Mouse (Mus musculus): ENCODE results near the gene Hoxb3. TPM values are rescaled to one million over a fixed set of nuclear protein-coding genes. Genes with fewer than 3 reads are reported as not detected.

The Hoxb3 gene
- polyA plus RNA-seq, 1 experiment = not detected

- DNase-seq (ENCODE audit: extremely low spot score in 1 of 2, low spot score in 1 of 2) = no peak
Measured at GRCm38 (mm10) chr11:96317608-96318367, 5.3 kb upstream of the Hoxb3 start, which contains the start of gene Hoxb4. Gene Hoxb4, plus strand, starts transcription at chr11:96318267.

- DNase-seq (ENCODE audit: extremely low spot score in 1 of 2, low spot score in 1 of 2) = no peak
Measured at GRCm38 (mm10) chr11:96318368-96319070, 4.6 kb upstream of the Hoxb3 start.

- no peak for DNase-seq (ENCODE audit: extremely low spot score in 1 of 2, low spot score in 1 of 2)
Measured at GRCm38 (mm10) chr11:96319071-96319902, 3.8 kb upstream of the Hoxb3 start.

- no peak for DNase-seq (ENCODE audit: extremely low spot score in 1 of 2, low spot score in 1 of 2)
Measured at GRCm38 (mm10) chr11:96319910-96320309, 3.2 kb upstream of the Hoxb3 start.

GRCm38 (mm10) chr11:96320688-96321087, 2.4 kb upstream of the Hoxb3 start:
- no peak for DNase-seq (ENCODE audit: extremely low spot score in 1 of 2, low spot score in 1 of 2)

- DNase-seq (ENCODE audit: extremely low spot score in 1 of 2, low spot score in 1 of 2) = no peak
Measured at GRCm38 (mm10) chr11:96321846-96322245, 1.3 kb upstream of the Hoxb3 start.

GRCm38 (mm10) chr11:96322738-96323137, 388 bp upstream of the Hoxb3 start:
- DNase-seq (ENCODE audit: extremely low spot score in 1 of 2, low spot score in 1 of 2) = no peak

- no peak for DNase-seq (ENCODE audit: extremely low spot score in 1 of 2, low spot score in 1 of 2)
Measured at GRCm38 (mm10) chr11:96324125-96324524, 999 bp downstream of the Hoxb3 start.

GRCm38 (mm10) chr11:96324965-96325364, 1.8 kb downstream of the Hoxb3 start:
- no peak for DNase-seq (ENCODE audit: extremely low spot score in 1 of 2, low spot score in 1 of 2)

- no peak for DNase-seq (ENCODE audit: extremely low spot score in 1 of 2, low spot score in 1 of 2)
Measured at GRCm38 (mm10) chr11:96325747-96326212, 2.7 kb downstream of the Hoxb3 start.

GRCm38 (mm10) chr11:96326705-96327104, 3.6 kb downstream of the Hoxb3 start:
- DNase-seq (ENCODE audit: extremely low spot score in 1 of 2, low spot score in 1 of 2) = no peak

GRCm38 (mm10) chr11:96327122-96327521, 4.0 kb downstream of the Hoxb3 start:
- DNase-seq (ENCODE audit: extremely low spot score in 1 of 2, low spot score in 1 of 2) = no peak

GRCm38 (mm10) chr11:96327750-96328149, 4.6 kb downstream of the Hoxb3 start:
- DNase-seq (ENCODE audit: extremely low spot score in 1 of 2, low spot score in 1 of 2) = no peak

GRCm38 (mm10) chr11:96328605-96329004, 5.5 kb downstream of the Hoxb3 start:
- DNase-seq (ENCODE audit: extremely low spot score in 1 of 2, low spot score in 1 of 2) = no peak

- DNase-seq (ENCODE audit: extremely low spot score in 1 of 2, low spot score in 1 of 2) = no peak
Measured at GRCm38 (mm10) chr11:96332105-96332504, 9.0 kb downstream of the Hoxb3 start.

GRCm38 (mm10) chr11:96332618-96333032, 9.5 kb downstream of the Hoxb3 start:
- DNase-seq (ENCODE audit: extremely low spot score in 1 of 2, low spot score in 1 of 2) = no peak

- no peak for DNase-seq (ENCODE audit: extremely low spot score in 1 of 2, low spot score in 1 of 2)
Measured at GRCm38 (mm10) chr11:96333241-96334001, 10.3 kb downstream of the Hoxb3 start.

GRCm38 (mm10) chr11:96334002-96334364, 10.9 kb downstream of the Hoxb3 start:
- DNase-seq (ENCODE audit: extremely low spot score in 1 of 2, low spot score in 1 of 2) = no peak

GRCm38 (mm10) chr11:96334998-96335397, 11.9 kb downstream of the Hoxb3 start:
- DNase-seq (ENCODE audit: extremely low spot score in 1 of 2, low spot score in 1 of 2) = no peak

- DNase-seq (ENCODE audit: extremely low spot score in 1 of 2, low spot score in 1 of 2) = no peak
Measured at GRCm38 (mm10) chr11:96336597-96336996, 13.5 kb downstream of the Hoxb3 start.
